Mouse (Mus musculus): Measurements from ENCODE around the gene Fgf10.

- TF ChIP-seq POLR2A (IDR thresholded peaks at IDR 0.05; ENCODE audit: low read depth, low read length) = no peak
- no peak for TF ChIP-seq CTCF (IDR thresholded peaks at IDR 0.05; ENCODE audit: extremely low read depth, insufficient read length, insufficient replicate concordance, low read depth, low read length)
Observed at GRCm38 (mm10) chr13:118658031-118658430, 11.6 kb upstream of the Fgf10 start.

Data from small intestine, adult 2 months (tissue).